Mouse (Mus musculus): ENCODE results near the gene Nedd9. TPM values are rescaled to one million over a fixed set of nuclear protein-coding genes. Genes with fewer than 3 reads are reported as not detected.

Gene Nedd9
- polyA plus RNA-seq, 1 experiment from 2014 or later, result 13.7 TPM

GRCm38 (mm10) chr13:41447209-41447608 is 40.0 kb downstream of the Nedd9 start:
- H3K27ac ChIP-seq (replicated peaks), result no peak overlapping the region
- 0 out of 2 replicates have a peak, but pooled peaks have one; percentile 56 for ATAC-seq (ENCODE audit: low read depth)
- no peak overlapping the region for H3K4me3 ChIP-seq
- no peak overlapping the region for H3K4me2 ChIP-seq
- peaks cover 18% of the 10 kb centered on the region for H3K4me1 ChIP-seq (replicated peaks)
- no peaks in the 10 kb centered on the region for H3K9me3 ChIP-seq
- no peaks in the 10 kb centered on the region; the same call in 1 of the 2 replicates for H3K27me3 ChIP-seq
- WGBS, result 50% methylated on average over 6 of the region's 6 CpGs
- no peak overlapping the region for H3K9ac ChIP-seq
- H3K36me3 ChIP-seq, result no peaks in the 10 kb centered on the region

GRCm38 (mm10) chr13:41446591-41446990 is 40.6 kb downstream of the Nedd9 start:
- WGBS, result 95% methylated on average over 1 of the region's 1 CpGs
- Histone ChIP-seq H3K9ac (no peak overlapping the region), H3K27me3 (no peaks in the 10 kb centered on the region; the same call in 1 of the 2 replicates), H3K4me2 (no peak overlapping the region), H3K4me3 (no peak overlapping the region), H3K27ac (replicated peaks) (no peak overlapping the region), H3K4me1 (replicated peaks) (peaks cover 19% of the 10 kb centered on the region), H3K9me3 (no peaks in the 10 kb centered on the region), H3K36me3 (no peaks in the 10 kb centered on the region)
- ATAC-seq (ENCODE audit: low read depth), result no peak

GRCm38 (mm10) chr13:41445067-41445808 is 41.9 kb downstream of the Nedd9 start:
- Histone ChIP-seq H3K4me3 (no peak overlapping the region), H3K27ac (replicated peaks) (no peak overlapping the region), H3K9ac (no peak overlapping the region), H3K27me3 (no peaks in the 10 kb centered on the region), H3K4me2 (no peak overlapping the region), H3K4me1 (replicated peaks) (peaks cover 19% of the 10 kb centered on the region), H3K9me3 (no peaks in the 10 kb centered on the region), H3K36me3 (no peaks in the 10 kb centered on the region)
- no peak for ATAC-seq (ENCODE audit: low read depth)
- WGBS, result 93% methylated on average over 3 of the region's 3 CpGs

- no peak overlapping the region for H3K27ac ChIP-seq (replicated peaks)
- H3K9ac ChIP-seq, result no peak overlapping the region
- no peaks in the 10 kb centered on the region for H3K36me3 ChIP-seq
- H3K9me3 ChIP-seq, result no peaks in the 10 kb centered on the region
- no peak overlapping the region for H3K4me3 ChIP-seq
- H3K4me1 ChIP-seq (replicated peaks), result peaks cover 19% of the 10 kb centered on the region
- no peak for ATAC-seq (ENCODE audit: low read depth)
- H3K27me3 ChIP-seq, result no peaks in the 10 kb centered on the region
- WGBS, result 93% methylated on average over 6 of the region's 6 CpGs
- no peak overlapping the region for H3K4me2 ChIP-seq
Measured at GRCm38 (mm10) chr13:41444230-41444629, 42.9 kb downstream of the Nedd9 start.

GRCm38 (mm10) chr13:41442145-41442544 is 45.0 kb downstream of the Nedd9 start:
- no peaks in the 10 kb centered on the region for H3K27me3 ChIP-seq
- no peak overlapping the region for H3K4me2 ChIP-seq
- H3K36me3 ChIP-seq, result no peaks in the 10 kb centered on the region
- 47% methylated on average over 4 of the region's 4 CpGs for WGBS
- no peak for ATAC-seq (ENCODE audit: low read depth)
- no peak overlapping the region for H3K4me3 ChIP-seq
- no peaks in the 10 kb centered on the region for H3K9me3 ChIP-seq
- H3K27ac ChIP-seq (replicated peaks), result no peak overlapping the region
- H3K9ac ChIP-seq, result no peak overlapping the region
- H3K4me1 ChIP-seq (replicated peaks), result peaks cover 7% of the 10 kb centered on the region; the same call in 1 of the 2 replicates

GRCm38 (mm10) chr13:41440205-41440604 is 47.0 kb downstream of the Nedd9 start:
- Histone ChIP-seq H3K4me3 (no peak overlapping the region), H3K36me3 (no peaks in the 10 kb centered on the region), H3K4me2 (no peak overlapping the region), H3K27me3 (no peaks in the 10 kb centered on the region), H3K27ac (replicated peaks) (no peak overlapping the region), H3K4me1 (replicated peaks) (0 out of 2 replicates have a peak, but pooled peaks cover 6% of the 10 kb centered on the region), H3K9me3 (no peaks in the 10 kb centered on the region), H3K9ac (no peak overlapping the region)
- no peak for ATAC-seq (ENCODE audit: low read depth)
- WGBS, result 93% methylated on average over 1 of the region's 1 CpGs

- no peak overlapping the region for H3K9ac ChIP-seq
- H3K4me2 ChIP-seq, result no peak overlapping the region
- H3K4me3 ChIP-seq, result no peak overlapping the region
- whole genome bisulfite sequencing, result 90% methylated on average over 2 of the region's 2 CpGs
- H3K36me3 ChIP-seq, result no peaks in the 10 kb centered on the region
- no peak for ATAC-seq (ENCODE audit: low read depth)
- no peaks in the 10 kb centered on the region for H3K27me3 ChIP-seq
- 0 out of 2 replicates have a peak, but pooled peaks cover 3% of the 10 kb centered on the region for H3K4me1 ChIP-seq (replicated peaks)
- H3K27ac ChIP-seq (replicated peaks), result no peak overlapping the region
- H3K9me3 ChIP-seq, result no peaks in the 10 kb centered on the region
Measured at GRCm38 (mm10) chr13:41437390-41437789, 49.8 kb downstream of the Nedd9 start.

GRCm38 (mm10) chr13:41436731-41437130 is 50.4 kb downstream of the Nedd9 start:
- H3K9me3 ChIP-seq, result no peaks in the 10 kb centered on the region
- H3K4me3 ChIP-seq, result no peak overlapping the region
- no peak overlapping the region for H3K9ac ChIP-seq
- H3K4me1 ChIP-seq (replicated peaks), result no peaks in the 10 kb centered on the region
- no peak overlapping the region for H3K4me2 ChIP-seq
- no peaks in the 10 kb centered on the region for H3K27me3 ChIP-seq
- no peaks in the 10 kb centered on the region for H3K36me3 ChIP-seq
- ATAC-seq (ENCODE audit: low read depth), result no peak
- no peak overlapping the region for H3K27ac ChIP-seq (replicated peaks)
- 85% methylated on average over 5 of the region's 5 CpGs for WGBS

GRCm38 (mm10) chr13:41433201-41433600 is 54.0 kb downstream of the Nedd9 start:
- WGBS, result 85% methylated on average over 6 of the region's 6 CpGs

GRCm38 (mm10) chr13:41431795-41432194 is 55.4 kb downstream of the Nedd9 start:
- 86% methylated on average over 3 of the region's 3 CpGs for WGBS
- Histone ChIP-seq H3K4me2 (no peak overlapping the region), H3K27me3 (no peaks in the 10 kb centered on the region), H3K4me1 (replicated peaks) (no peaks in the 10 kb centered on the region), H3K36me3 (no peaks in the 10 kb centered on the region), H3K4me3 (no peak overlapping the region), H3K9ac (no peak overlapping the region), H3K9me3 (no peaks in the 10 kb centered on the region), H3K27ac (replicated peaks) (no peak overlapping the region)
- no peak for ATAC-seq (ENCODE audit: low read depth)

More at GRCm38 (mm10) chr13:41433201-41433600, 54.0 kb downstream of the Nedd9 start:
- Histone ChIP-seq H3K9me3 (no peaks in the 10 kb centered on the region), H3K36me3 (no peaks in the 10 kb centered on the region), H3K4me1 (replicated peaks) (no peaks in the 10 kb centered on the region), H3K4me3 (no peak overlapping the region), H3K27ac (replicated peaks) (no peak overlapping the region), H3K4me2 (no peak overlapping the region), H3K27me3 (no peaks in the 10 kb centered on the region), H3K9ac (no peak overlapping the region)
- ATAC-seq (ENCODE audit: low read depth), result no peak

- no peak overlapping the region for H3K4me3 ChIP-seq
- no peaks in the 10 kb centered on the region for H3K27me3 ChIP-seq
- H3K9me3 ChIP-seq, result no peaks in the 10 kb centered on the region
- H3K36me3 ChIP-seq, result no peaks in the 10 kb centered on the region
- H3K4me2 ChIP-seq, result no peak overlapping the region
- no peak for ATAC-seq (ENCODE audit: low read depth)
- no peak overlapping the region for H3K9ac ChIP-seq
- H3K4me1 ChIP-seq (replicated peaks), result no peaks in the 10 kb centered on the region
- 83% methylated on average over 3 of the region's 3 CpGs for WGBS
- no peak overlapping the region for H3K27ac ChIP-seq (replicated peaks)
Measured at GRCm38 (mm10) chr13:41427046-41427445, 60.1 kb downstream of the Nedd9 start.

- no peak overlapping the region for H3K4me3 ChIP-seq
- H3K27ac ChIP-seq (replicated peaks), result no peak overlapping the region
- no peak overlapping the region for H3K9ac ChIP-seq
- no peak overlapping the region for H3K4me2 ChIP-seq
- WGBS, result 78% methylated on average over 10 of the region's 10 CpGs
- no peaks in the 10 kb centered on the region for H3K36me3 ChIP-seq
- no peak for ATAC-seq (ENCODE audit: low read depth)
- H3K4me1 ChIP-seq (replicated peaks), result no peaks in the 10 kb centered on the region
- H3K27me3 ChIP-seq, result no peaks in the 10 kb centered on the region
- no peaks in the 10 kb centered on the region for H3K9me3 ChIP-seq
Measured at GRCm38 (mm10) chr13:41423463-41424074, 63.6 kb downstream of the Nedd9 start.
